Mouse (Mus musculus) CH12F3 (cell line): Measurements from ENCODE around the gene Dazap1.

Experiments
- in situ Hi-C: fragments of 300-500 bp; cut with MboI; formaldehyde crosslinking; loops from 2 replicates; pipeline ENCODE4 v1.14.3; 2020; ENCODE audit warnings: low sequenced_read_pairs

Dazap1 gene

DNA sequence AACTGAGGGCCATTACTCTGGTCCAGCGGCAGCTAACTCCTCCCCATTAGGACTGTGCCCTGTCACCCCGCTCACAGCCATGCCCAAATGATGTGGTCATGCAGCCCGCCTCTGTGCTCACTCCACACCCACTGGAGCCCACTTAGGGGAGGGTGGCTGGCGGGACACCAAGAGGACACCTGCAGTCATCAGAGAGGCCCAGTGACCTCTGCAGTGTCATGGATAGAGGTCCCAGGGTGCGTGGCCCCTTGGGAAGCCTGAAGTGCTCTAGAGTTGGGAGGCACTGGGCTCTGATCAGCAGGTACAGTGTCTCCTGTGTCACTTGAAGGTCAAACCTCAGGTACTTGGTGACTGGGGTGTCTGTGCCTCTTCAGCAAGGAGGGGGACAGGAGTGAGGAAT, 35.5 kb downstream of the Dazap1 start:
- in situ Hi-C loops = no loop called here

DNA sequence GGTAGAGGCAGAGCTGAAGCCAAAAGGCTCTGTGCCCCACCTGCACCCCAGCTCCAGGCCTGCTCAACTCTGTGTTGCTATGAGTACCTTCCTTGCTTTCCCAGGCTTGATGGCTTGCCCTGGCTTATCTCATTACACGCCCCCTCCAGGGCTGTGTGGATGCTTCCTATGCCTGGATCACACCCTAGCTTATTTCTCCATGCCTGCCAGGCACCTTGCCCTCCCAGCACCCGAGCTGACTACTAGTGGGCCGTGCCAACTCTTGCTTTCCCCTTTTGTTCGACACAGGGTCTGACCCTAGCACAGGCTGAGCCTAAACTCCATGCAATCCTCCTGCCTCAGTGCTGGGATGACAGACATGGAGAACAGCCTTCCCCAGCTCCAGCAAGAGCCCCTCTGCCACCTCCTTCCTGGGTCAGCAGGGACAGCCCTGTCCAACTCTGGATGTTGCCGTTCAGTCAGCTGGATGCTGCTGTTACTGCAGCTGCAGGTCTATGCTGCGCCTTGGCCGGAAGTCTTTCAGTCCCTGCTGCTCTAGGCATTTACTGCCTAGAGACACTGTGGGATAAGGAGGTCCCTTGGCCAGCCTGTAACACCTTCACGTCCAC, 36.3 kb downstream of the Dazap1 start:
- in situ Hi-C loops = no loop called here

DNA sequence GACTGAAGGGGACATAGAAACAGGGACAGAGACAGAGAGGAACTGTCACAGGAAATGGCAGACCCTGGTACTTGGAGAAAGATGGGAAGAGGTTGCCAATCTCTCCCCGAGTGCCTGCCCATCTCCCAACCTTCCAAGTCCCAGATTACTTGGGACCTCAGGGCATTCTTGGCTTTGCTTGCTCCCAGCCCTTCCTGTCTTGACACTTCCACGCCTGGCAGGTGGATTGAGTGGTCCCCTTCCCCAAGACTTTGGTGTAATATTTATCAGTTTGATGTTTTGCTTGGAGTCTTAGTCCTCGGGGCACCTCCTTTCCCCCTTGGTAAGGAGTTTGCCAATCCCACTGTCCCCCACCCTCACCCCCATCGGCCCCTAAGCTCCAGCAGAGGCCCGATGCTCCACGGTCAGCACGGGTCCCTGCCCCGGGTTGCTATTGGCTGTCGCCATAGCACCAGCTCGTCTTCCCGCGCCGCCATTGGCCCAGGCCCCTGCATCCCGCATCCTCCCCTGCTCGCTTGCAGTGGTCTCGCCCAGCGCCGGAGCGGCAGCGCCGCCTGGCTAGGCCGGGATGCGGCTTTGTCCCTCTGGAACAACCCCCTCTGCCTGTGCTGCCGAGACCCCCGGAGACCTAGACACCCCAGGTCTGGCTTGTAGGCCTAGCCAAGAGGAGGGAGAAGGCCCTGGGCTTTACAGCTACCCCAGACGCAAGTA, 37.4 kb downstream of the Dazap1 start:
- in situ Hi-C loops = no loop called here

DNA sequence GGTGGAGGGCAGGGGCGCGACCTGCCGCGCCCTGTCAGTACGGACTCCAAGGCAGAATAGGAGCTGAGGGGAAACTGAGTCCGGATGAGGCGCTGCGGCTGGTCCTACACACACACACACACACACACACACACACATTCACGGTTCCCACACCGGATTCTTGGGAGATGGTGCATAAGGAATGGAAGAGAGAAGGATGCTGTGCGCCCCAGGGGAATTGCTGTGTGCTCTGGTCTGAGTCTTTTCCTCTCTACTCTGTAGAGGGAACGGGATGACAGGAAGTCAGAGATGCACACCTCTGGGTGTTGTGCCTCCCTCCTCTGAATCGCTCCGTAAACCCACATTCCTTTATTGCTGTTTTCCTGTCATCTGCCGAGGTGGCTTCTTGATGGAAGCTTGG, 38.0 kb downstream of the Dazap1 start:
- in situ Hi-C loops = no loop called here

DNA sequence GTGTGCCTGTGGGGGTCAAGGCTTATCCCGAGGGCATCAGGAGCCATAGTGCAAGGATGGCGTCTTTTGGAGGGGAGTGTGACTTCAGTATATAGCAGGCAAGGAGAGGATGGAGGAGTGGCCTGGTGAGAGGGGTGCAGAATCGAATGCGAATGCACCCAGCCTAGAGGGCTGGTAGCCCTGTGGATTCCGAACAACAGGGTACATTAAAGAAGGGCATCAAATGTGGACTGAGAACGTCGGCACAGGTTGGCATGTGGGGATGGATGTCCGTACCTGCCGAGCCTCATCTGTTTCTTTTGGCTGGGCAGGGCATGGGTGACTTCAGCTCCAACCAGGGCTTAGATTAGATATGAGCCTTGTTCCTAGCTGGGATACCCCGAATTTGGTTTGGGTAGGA, 38.5 kb downstream of the Dazap1 start:
- in situ Hi-C loops = no loop called here

DNA sequence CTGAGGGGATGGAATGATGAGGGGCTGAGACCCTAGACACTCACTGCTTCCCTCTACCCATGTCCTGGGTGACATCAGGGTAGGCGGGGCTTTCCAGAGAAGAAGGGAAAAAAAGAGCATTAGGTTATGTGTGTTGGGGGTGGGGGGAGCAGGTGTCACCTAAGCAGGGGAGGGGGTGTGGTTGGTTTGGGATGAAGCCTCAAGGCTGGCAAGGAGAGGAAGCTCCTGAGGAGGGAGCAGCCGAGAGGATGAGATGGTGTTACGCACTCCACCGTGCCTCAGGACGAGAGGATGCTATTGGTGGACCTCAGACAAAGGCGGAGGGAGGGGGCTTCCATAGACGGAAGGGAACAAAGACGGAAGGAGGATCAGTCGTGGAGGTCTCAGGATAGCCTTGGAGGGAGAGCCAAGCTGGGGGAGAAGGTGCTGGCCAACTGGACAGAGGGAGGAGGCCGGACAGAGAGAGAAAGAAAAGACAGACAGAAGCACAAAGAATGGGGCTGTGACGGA, 39.4 kb downstream of the Dazap1 start:
- in situ Hi-C loops = no loop called here

DNA sequence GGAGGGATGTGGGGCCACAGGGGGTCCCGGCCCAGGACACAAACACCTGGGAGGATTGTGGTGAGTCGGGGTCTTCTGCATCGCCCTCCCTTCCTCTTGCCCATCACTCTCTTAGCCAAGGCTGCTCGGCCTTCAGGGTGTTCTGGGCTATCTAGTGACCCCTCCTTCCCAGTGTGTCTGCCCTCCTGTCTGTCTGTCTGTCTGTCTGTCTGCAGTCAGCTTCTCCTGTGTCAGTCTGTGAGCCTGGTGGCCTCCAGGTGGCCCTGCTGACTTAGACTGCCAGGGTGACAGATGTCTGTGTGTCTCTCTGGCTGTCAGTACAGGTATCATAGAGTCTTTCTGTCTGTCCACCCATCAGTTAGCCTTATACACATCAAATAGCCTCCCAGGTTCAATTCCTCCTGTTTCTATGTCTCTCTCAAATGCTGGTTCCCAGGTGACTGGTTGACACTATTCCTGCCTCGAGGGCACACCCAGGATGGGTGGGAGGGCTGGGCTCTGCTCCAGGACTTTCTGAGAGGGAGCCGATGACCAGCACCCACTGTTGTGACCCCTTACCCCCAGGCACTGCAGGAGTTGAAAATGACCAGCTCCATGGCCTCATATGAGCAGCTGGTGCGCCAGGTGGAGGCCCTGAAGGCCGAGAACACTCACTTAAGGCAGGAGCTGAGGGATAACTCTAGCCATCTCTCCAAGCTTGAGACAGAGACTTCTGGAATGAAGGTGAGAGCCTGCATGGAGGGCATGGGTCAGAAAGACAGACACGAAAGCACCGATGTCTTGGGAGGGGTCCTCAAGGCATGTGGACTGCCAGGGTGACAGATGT, 40.2 kb downstream of the Dazap1 start:
- in situ Hi-C loops = no loop called here

DNA sequence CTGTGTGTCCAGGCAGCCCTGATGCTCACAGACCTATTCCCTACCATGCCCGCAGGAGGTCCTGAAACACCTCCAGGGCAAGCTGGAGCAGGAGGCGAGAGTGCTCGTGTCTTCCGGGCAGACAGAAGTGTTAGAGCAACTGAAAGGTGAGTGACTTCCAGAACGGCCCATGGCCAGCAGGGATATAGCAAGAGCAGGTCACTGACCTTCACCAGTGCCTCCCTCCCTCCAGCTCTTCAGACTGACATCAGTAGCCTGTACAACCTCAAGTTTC, 40.7 kb downstream of the Dazap1 start:
- in situ Hi-C loops = no loop called here

DNA sequence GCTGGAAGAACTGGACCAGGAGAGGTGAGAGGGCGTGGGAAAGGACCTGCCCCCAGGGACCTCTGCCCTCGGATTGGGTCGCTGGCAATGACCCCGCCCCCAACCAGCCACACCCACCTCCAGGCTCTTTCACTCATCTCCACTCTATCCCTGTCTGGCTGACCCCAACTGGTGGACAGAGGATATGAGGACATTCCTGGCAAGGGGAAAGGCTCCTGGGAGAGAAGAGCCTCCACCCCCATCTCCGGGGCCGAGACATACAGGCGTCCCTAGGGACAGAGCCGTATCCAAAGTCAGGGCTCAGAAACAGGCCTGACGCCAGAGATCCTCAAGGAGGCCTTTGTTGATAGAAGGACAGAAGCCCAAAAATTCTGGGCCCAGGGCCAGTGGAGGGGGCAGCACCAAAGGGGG, 41.2 kb downstream of the Dazap1 start:
- in situ Hi-C loops = no loop called here

DNA sequence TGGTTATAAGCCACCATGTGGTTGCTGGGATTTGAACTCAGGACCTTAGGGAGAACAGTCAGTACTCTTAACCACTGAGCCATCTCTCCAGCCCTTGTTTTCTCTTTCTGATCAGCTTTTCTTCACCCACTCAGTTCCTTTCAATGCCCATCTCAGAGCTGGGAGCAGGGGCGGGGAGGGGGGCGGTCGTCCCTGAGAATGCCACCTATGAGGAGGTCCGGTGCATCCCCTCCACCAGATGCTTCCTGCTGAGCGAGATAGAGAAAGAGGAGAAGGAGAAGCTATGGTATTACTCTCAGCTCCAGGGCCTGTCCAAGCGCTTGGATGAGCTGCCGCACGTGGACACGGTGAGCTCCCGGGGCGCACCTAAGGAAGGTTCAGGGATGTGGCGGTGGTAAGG, 43.2 kb downstream of the Dazap1 start:
- in situ Hi-C loops = no loop called here

DNA sequence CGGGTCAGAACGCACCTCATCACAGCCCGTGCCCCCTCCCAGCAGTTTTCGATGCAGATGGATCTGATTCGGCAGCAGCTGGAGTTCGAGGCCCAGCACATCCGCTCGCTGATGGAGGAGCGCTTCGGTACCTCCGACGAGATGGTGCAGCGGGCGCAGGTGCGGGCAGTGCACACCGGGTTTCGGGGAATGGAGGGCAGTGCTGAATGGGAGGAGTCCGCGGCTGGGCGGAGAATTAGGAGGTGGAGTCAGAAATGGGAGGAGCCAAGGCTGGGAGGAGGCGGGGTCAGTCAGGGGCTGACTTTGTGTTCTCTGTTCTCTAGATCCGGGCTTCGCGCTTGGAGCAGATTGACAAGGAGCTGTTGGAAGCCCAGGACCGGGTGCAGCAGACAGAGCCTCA, 43.6 kb downstream of the Dazap1 start:
- in situ Hi-C loops = no loop called here

DNA sequence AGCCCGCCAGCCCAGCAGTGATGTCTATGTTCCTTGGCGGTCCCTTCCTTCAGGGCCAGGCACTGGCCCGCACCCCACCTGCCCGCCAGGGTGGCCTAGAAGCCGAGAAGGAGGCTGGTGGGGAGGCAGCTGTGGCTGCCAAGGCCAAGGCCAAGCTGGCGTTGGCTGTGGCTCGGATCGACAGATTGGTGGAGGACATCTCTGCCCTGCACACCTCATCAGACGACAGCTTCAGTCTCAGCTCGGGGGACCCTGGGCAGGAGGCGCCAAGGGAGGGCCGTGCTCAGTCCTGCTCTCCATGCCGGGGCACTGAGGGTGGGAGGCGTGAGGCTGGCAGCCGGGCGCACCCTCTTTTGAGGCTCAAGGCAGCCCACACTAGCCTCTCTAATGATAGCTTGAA, 50.3 kb downstream of the Dazap1 start:
- in situ Hi-C loops = no loop called here

DNA sequence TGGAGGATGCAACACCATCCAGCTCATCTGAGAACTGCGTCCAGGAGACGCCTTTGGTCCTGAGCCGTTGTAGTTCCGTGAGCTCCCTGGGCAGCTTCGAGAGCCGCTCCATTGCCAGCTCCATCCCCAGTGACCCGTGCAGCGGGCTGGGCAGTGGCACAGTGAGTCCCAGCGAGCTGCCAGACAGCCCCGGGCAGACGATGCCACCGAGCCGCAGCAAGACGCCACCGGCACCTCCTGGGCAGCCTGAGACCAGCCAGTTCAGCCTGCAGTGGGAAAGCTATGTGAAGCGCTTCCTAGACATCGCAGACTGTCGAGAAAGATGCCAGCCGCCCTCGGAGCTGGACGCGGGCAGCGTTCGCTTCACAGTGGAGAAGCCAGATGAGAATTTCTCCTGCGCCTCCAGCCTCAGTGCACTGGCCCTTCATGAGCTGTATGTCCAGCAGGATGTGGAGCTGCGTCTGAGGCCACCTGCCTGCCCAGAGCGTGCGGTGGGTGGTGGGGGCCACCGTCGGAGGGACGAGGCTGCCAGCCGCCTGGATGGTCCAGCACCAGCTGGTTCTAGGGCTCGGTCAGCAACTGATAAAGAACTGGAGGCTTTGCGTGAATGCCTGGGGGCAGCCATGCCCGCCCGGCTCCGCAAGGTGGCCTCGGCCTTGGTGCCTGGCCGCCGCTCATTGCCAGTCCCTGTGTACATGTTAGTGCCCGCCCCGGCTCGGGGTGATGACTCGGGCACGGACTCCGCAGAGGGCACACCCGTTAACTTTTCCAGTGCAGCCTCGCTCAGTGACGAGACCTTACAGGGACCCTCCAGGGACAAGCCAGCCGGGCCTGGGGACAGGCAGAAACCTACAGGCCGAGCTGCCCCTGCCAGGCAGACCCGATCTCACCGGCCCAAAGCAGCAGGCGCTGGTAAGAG, 51.6 kb downstream of the Dazap1 start:
- in situ Hi-C loops = no loop called here

DNA sequence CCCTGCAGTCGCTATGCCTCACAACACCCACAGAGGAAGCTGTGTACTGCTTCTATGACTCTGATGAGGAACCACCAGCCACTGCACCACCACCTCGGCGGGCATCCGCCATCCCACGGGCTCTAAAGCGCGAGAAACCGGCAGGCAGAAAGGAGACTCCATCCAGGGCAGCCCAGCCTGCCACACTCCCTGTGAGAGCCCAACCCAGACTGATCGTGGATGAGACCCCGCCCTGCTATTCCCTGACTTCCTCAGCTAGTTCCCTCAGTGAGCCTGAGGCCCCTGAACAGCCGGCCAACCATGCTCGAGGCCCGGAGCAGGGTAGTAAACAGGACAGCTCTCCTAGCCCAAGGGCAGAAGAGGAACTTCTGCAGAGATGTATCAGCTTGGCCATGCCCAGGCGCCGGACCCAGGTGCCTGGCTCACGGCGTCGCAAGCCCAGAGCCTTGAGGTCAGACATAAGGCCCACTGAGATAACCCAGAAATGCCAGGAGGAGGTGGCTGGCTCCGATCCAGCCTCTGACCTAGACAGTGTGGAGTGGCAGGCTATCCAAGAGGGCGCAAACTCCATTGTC, 52.4 kb downstream of the Dazap1 start:
- in situ Hi-C loops = no loop called here

DNA sequence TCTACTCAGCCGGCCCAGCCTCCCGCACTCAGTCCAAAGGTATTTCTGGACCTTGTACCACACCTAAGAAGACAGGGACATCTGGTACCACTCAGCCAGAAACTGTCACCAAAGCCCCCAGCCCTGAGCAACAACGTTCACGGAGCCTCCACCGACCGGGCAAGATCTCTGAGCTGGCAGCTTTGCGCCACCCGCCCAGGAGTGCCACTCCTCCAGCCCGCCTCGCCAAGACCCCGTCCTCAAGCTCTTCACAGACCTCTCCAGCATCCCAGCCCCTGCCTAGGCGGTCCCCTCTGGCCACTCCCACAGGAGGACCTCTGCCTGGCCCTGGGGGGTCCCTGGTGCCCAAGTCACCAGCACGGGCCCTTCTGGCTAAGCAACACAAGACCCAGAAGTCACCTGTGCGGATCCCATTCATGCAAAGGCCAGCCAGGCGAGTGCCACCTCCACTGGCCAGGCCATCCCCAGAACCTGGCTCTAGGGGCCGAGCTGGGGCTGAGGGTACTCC, 53.3 kb downstream of the Dazap1 start:
- in situ Hi-C loops = no loop called here

DNA sequence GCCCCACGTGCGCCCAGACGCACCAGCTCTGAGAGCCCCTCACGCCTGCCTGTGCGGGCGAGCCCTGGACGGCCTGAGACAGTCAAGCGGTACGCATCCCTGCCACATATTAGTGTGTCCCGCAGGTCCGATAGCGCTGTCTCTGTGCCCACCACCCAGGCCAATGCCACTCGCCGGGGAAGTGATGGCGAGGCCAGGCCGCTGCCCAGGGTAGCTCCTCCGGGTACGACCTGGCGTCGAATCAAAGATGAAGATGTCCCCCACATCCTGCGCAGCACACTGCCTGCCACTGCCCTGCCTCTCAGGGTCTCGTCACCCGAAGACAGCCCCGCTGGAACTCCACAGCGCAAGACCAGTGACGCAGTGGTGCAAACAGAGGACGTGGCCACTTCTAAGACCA, 54.0 kb downstream of the Dazap1 start:
- in situ Hi-C loops = no loop called here

DNA sequence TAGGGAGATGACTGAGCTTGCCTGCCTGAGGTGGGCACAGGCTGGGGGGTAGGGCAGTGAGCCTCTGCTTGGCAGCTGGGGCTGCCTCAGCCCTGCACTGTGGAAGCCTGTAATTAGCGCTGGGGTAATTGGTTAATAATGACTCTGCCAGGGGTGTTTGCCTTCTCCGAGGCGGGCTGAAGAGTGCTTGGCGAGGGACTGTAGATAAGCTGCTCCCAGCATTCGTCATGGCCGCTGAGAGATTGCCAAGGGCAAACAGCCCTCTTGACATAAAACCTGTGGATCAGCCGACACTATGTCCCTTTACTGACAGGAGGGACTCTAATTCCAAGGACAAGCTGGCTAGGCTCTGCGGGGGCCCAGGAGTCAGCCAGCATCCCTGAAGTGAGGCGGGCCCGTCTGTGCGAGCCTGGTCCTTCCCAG, 55.1 kb downstream of the Dazap1 start:
- in situ Hi-C loops = no loop called here

DNA sequence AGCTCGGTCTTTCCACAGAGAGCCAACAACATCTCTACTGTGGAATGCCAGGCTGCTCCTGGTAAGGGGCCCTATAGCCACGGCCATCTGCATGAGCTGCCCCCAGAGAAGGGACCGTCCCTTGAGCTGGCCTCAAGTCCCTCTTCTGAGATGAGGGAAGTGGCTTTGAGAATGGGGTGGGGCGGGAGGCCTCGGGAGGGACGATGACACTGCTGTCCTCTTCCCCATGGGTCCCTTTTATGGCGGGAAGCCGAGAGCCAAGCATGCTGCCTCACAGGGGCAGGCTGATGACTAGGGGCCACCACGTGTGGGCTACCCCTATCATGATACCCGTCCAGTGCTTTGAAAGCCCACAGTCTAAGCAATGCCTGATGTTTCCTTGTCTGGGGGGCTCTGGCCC, 55.7 kb downstream of the Dazap1 start:
- in situ Hi-C loops = no loop called here

DNA sequence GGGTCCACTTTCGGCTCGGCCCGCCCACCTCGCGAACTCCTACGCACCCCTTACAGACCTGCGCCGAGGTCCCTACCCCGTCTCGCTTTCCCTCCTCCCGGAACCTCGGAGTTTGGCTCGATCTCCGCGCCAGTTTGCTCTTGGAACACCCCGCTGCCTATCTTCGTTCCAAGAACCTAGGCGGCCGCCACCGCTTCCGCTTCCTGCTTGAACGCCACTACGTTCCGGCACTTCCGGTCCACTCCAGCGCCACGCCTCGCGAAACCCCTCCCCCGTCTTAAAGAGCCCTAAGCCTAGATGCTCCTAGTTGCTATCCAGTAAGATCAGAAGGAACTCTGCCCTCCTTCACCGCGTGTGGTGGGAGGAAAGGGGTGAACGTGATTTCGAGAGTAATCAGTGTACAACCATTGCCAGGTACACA, 59.1 kb downstream of the Dazap1 start, which contains the start of gene 2310011J03Rik:
2310011J03Rik (minus strand) TSS at position 198 of the 421 bp plus-strand sequence.
- in situ Hi-C loops = no loop called here

DNA sequence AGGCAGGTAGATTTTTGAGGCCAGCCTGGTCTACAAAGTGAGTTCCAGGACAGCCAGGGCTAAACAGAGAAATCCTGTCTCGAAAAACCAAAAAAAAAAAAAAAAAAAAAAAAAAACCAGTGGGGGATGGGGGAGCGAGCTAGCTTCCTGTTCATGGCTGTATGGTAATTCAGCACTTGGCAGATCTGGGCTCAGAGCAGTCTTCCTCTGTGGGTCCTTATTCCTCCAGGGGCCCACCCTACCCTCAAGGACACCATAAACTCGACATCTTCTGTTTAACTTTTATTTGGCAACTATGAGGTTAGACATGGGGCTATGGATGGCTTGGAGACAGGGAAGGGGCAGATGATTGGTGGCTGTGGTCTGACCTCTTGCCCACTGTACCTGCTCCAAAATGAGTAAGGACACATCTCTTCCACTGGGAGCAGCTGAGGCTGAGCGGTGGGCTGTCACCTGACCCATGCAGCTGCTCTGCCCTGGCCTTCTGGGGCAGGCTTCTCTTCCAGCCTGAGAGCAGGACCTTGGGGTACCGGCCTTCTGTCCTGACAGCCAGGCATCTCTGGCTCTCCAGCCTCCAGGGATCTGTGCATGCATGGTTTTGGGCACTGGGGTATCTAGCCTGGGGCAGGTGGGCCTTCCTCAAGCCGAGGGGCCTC, 59.9 kb downstream of the Dazap1 start:
- in situ Hi-C loops = no loop called here
